Mouse (Mus musculus) duodenum, adult 2 months (tissue): ENCODE data around the gene Pacsin1. TPM values are rescaled to one million over a fixed set of nuclear protein-coding genes. Genes with fewer than 3 reads are reported as not detected.

ENCODE experiments used
- polyA plus RNA-seq: library from polyadenylated mRNA; depleted of rRNA; stranded (reverse); fragments of >200 nt; gene quantifications from 2 replicates; pipeline ENCODE4 v1.2.3, GENCODE M21; 2012; ENCODE audit warnings: low replicate concordance; rRNA removed

Pacsin1 gene
- 1.0 and 1.4 TPM in 2 replicates for polyA plus RNA-seq

GRCm38 (mm10) chr17:27655089-27656010 lies at the start of gene Pacsin1:
Gene Pacsin1, plus strand, starts transcription at chr17:27655509.

GRCm38 (mm10) chr17:27623360-27624326 lies 31.7 kb upstream of the Pacsin1 start, which contains the start of gene Nudt3:
Gene Nudt3, minus strand, starts transcription at chr17:27623495.

GRCm38 (mm10) chr17:27634871-27635574 lies 20.3 kb upstream of the Pacsin1 start, which contains the start of gene RPS10-NUDT3:
Gene RPS10-NUDT3, minus strand, starts transcription at chr17:27635222.

GRCm38 (mm10) chr17:27636132-27637020 lies 18.9 kb upstream of the Pacsin1 start, which contains the start of gene Rps10:
Gene Rps10, minus strand, starts transcription at chr17:27636669.

GRCm38 (mm10) chr17:27728770-27729169 lies 73.5 kb downstream of the Pacsin1 start, which contains the start of gene Spdef:
Gene Spdef, minus strand, starts transcription at chr17:27728955.

Other genes starting within 250 kb of the Pacsin1 start
- gene Grm4, start 134.1 kb upstream of the Pacsin1 start, polyA plus RNA-seq, result 0.47 and 1.7 TPM in 2 replicates
- gene Hmga1, start 99.0 kb upstream of the Pacsin1 start, polyA plus RNA-seq, result 164 and 184 TPM in 2 replicates
- 45.8 and 52.9 TPM in 2 replicates for gene AI413582, start 89.8 kb upstream of the Pacsin1 start, polyA plus RNA-seq
- gene Nudt3, start 32.0 kb upstream of the Pacsin1 start, polyA plus RNA-seq, result 46.8 and 79.8 TPM in 2 replicates
- not detected in 2 replicates for gene RPS10-NUDT3, start 20.3 kb upstream of the Pacsin1 start, polyA plus RNA-seq
- 1,017 and 1,144 TPM in 2 replicates for gene Rps10, start 18.8 kb upstream of the Pacsin1 start, polyA plus RNA-seq
- 45.8 and 140 TPM in 2 replicates for gene Spdef, start 73.4 kb downstream of the Pacsin1 start, polyA plus RNA-seq
- 78.5 and 94.7 TPM in 2 replicates for gene D17Wsu92e, start 165.1 kb downstream of the Pacsin1 start, polyA plus RNA-seq
- gene Snrpc, start 182.6 kb downstream of the Pacsin1 start, polyA plus RNA-seq, result 154 and 169 TPM in 2 replicates
- 1.1 and 2.8 TPM in 2 replicates for gene Uhrf1bp1, start 200.9 kb downstream of the Pacsin1 start, polyA plus RNA-seq